Mouse (Mus musculus): Measurements from ENCODE around the gene Akap13. TPM values are rescaled to one million over a fixed set of nuclear protein-coding genes. Genes with fewer than 3 reads are reported as not detected.

Akap13 gene
- total and polyA plus RNA-seq, 3 experiments = 11.4 to 32.5 (median 27.7) TPM

DNA sequence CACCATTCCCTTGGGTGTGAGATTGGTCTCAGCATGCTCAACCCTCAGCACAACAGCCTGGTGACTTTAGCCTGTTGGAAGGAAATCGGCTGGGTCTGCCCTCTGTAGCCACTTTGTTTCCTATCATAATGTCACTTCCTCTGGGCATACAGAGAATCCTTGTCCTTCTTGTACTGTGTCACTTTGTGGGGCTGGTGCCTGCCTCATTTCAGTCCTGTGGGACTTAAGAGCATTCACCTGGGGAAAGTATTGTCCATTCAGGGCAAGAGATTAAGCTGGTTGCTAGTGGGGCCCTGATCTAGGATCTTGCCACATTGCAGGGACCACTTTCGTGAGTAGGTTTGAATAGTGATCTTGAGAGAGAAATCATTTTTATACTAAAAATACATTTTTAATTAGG is 34.4 kb upstream of the Akap13 start:
- Histone ChIP-seq H3K27me3 (replicated peaks) (no peaks in the 10 kb centered on the region), H3K4me1 (ENCODE audit: control insufficient read depth in 1 of 2, insufficient read depth in 2 of 2) (peaks cover 5 to 7% of the 10 kb centered on the region in 2 experiments), H3K36me3 (replicated peaks in 1 of 2; ENCODE audit: control insufficient read depth in 1 of 2, insufficient read depth in 1 of 2, low read length in 1 of 2) (no peaks in the 10 kb centered on the region), H3K4me3 (replicated peaks in 1 of 3; ENCODE audit: low read depth in 2 of 3, low read length in 2 of 3, poor library complexity in 1 of 3) (no peak overlapping the region), H3K4me2 (ENCODE audit: insufficient read depth, low read depth, poor library complexity, severe bottlenecking) (no peak overlapping the region), H3K9me3 (replicated peaks; ENCODE audit: low read length) (no peaks in the 10 kb centered on the region), H3K79me2 (replicated peaks; ENCODE audit: control insufficient read depth, extremely low read depth, insufficient read depth, poor library complexity, severe bottlenecking) (no peaks in the 10 kb centered on the region), H3K27ac (ENCODE audit: insufficient read depth, low read depth) (no peak overlapping the region), H3K9ac (ENCODE audit: insufficient read depth, low read depth) (no peak overlapping the region)
- dilution Hi-C loops (cut with MboI; ENCODE audit: extremely low pct_ligation_motif_present, extremely low pct_unique_long_range_greater_than_20kb, low sequenced_read_pairs) = no loop called here
- TF ChIP-seq RAD21 (IDR thresholded peaks at IDR 0.05; ENCODE audit: low read depth, low read length) = no peak
- TF ChIP-seq MYC (IDR thresholded peaks at IDR 0.05; ENCODE audit: low read depth, low read length) = no peak
- no peak for TF ChIP-seq ZC3H11A (IDR thresholded peaks at IDR 0.05; ENCODE audit: low read depth, low read length)
- TF ChIP-seq TBP (conservative IDR thresholded peaks at IDR 0.05; ENCODE audit: low read depth, low read length) = no peak
- no peak for TF ChIP-seq CTCF (conservative IDR thresholded peaks at IDR 0.05 in 1 of 2, IDR thresholded peaks at IDR 0.05 in 1 of 2; ENCODE audit: low read depth in 2 of 2, low read length in 2 of 2)
- no peak for TF ChIP-seq MEF2A (IDR thresholded peaks at IDR 0.05; ENCODE audit: borderline replicate concordance, low read depth, low read length)
- no peak for TF ChIP-seq SIN3A (IDR thresholded peaks at IDR 0.05; ENCODE audit: low read length)
- TF ChIP-seq CHD1 (IDR thresholded peaks at IDR 0.05; ENCODE audit: low read depth, low read length) = no peak
- TF ChIP-seq IRF4 (IDR thresholded peaks at IDR 0.05; ENCODE audit: low read depth, low read length) = no peak
- no peak for TF ChIP-seq ZKSCAN1 (IDR thresholded peaks at IDR 0.05; ENCODE audit: borderline replicate concordance, low read depth, low read length)
- TF ChIP-seq ZMIZ1 (IDR thresholded peaks at IDR 0.05; ENCODE audit: low read depth, low read length) = no peak
- no peak for TF ChIP-seq HCFC1 (IDR thresholded peaks at IDR 0.05; ENCODE audit: low read depth, low read length)
- TF ChIP-seq RCOR1 (conservative IDR thresholded peaks at IDR 0.05; ENCODE audit: low read depth, low read length) = no peak
- no peak for TF ChIP-seq ZNF384 (IDR thresholded peaks at IDR 0.05; ENCODE audit: low read depth, low read length)
- TF ChIP-seq NRF1 (IDR thresholded peaks at IDR 0.05; ENCODE audit: low read depth, low read length) = no peak
- no peak for TF ChIP-seq GABPA (IDR thresholded peaks at IDR 0.05; ENCODE audit: insufficient replicate concordance, low read depth, low read length)
- TF ChIP-seq ELF1 (IDR thresholded peaks at IDR 0.05; ENCODE audit: low read depth, low read length) = no peak
- in situ Hi-C loops (cut with MboI; ENCODE audit: low pct_ligation_motif_present, low pct_unique_long_range_greater_than_20kb, low sequenced_read_pairs) = no loop called here
- no peak for DNase-seq (ENCODE audit: extremely low read depth)

DNA sequence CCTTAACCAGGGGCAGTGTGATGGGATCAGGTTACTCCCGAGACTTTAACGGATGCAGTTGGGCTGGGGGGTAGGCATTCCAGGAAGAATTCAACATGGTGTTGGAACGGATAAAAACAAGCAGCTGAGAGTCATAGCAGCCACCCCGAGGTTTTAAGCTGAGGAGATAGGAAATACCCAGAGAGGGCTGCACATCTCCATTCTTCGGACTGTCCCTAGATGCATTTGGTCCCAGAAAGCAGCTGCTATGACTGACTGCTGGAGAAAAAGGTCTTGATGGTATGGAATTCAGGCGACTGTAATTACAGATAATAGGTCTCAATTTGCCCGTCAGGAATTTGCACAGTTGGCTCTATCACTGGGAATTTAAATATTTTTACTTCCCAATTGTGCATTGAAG is 31.2 kb upstream of the Akap13 start:
- no peak overlapping the region for H3K9ac ChIP-seq (ENCODE audit: insufficient read depth, low read depth)
- no peaks in the 10 kb centered on the region for H3K9me3 ChIP-seq (replicated peaks; ENCODE audit: low read length)
- no peaks in the 10 kb centered on the region for H3K27me3 ChIP-seq (replicated peaks)
- dilution Hi-C loops (cut with MboI; ENCODE audit: extremely low pct_ligation_motif_present, extremely low pct_unique_long_range_greater_than_20kb, low sequenced_read_pairs) (no loop called here), in situ Hi-C loops (cut with MboI; ENCODE audit: low pct_ligation_motif_present, low pct_unique_long_range_greater_than_20kb, low sequenced_read_pairs) (no loop called here)
- no peak overlapping the region for H3K4me3 ChIP-seq (replicated peaks in 1 of 3; ENCODE audit: low read depth in 2 of 3, low read length in 2 of 3, poor library complexity in 1 of 3)
- TF ChIP-seq USF1 (IDR thresholded peaks at IDR 0.05; ENCODE audit: low read depth, low read length) (no peak), MYC (IDR thresholded peaks at IDR 0.05; ENCODE audit: low read depth, low read length) (no peak), SMC3 (IDR thresholded peaks at IDR 0.05; ENCODE audit: low read depth, low read length) (no peak), PAX5 (IDR thresholded peaks at IDR 0.05; ENCODE audit: low read length) (no peak), CTCF (conservative IDR thresholded peaks at IDR 0.05 in 1 of 2, IDR thresholded peaks at IDR 0.05 in 1 of 2; ENCODE audit: low read depth in 2 of 2, low read length in 2 of 2) (no peak), IRF4 (IDR thresholded peaks at IDR 0.05; ENCODE audit: low read depth, low read length) (no peak), SIN3A (IDR thresholded peaks at IDR 0.05; ENCODE audit: low read length) (no peak), MAX (IDR thresholded peaks at IDR 0.05; ENCODE audit: low read length) (no peak), GABPA (IDR thresholded peaks at IDR 0.05; ENCODE audit: insufficient replicate concordance, low read depth, low read length) (no peak), CHD1 (IDR thresholded peaks at IDR 0.05; ENCODE audit: low read depth, low read length) (no peak), ETS1 (conservative IDR thresholded peaks at IDR 0.05; ENCODE audit: low read depth, low read length) (no peak), HCFC1 (IDR thresholded peaks at IDR 0.05; ENCODE audit: low read depth, low read length) (no peak), TCF12 (IDR thresholded peaks at IDR 0.05; ENCODE audit: low read depth, low read length) (no peak), ZNF384 (IDR thresholded peaks at IDR 0.05; ENCODE audit: low read depth, low read length) (no peak)
- no peaks in the 10 kb centered on the region for H3K36me3 ChIP-seq (replicated peaks in 1 of 2; ENCODE audit: control insufficient read depth in 1 of 2, insufficient read depth in 1 of 2, low read length in 1 of 2)
- DNase-seq (ENCODE audit: extremely low read depth) = no peak
- H3K4me1 ChIP-seq (ENCODE audit: control insufficient read depth in 1 of 2, insufficient read depth in 2 of 2) = peaks cover 0 to 12% of the 10 kb centered on the region in 2 experiments; a peak in 2 of 4 replicates
- no peaks in the 10 kb centered on the region for H3K79me2 ChIP-seq (replicated peaks; ENCODE audit: control insufficient read depth, extremely low read depth, insufficient read depth, poor library complexity, severe bottlenecking)
- H3K4me2 ChIP-seq (ENCODE audit: insufficient read depth, low read depth, poor library complexity, severe bottlenecking) = no peak overlapping the region
- H3K27ac ChIP-seq (ENCODE audit: insufficient read depth, low read depth) = no peak overlapping the region
